Mouse (Mus musculus): ENCODE measurements around the gene Anapc16. TPM values are rescaled to one million over a fixed set of nuclear protein-coding genes. Genes with fewer than 3 reads are reported as not detected.
A peak's percentile ranks its signal among the peaks of the same experiment; 100 is the strongest.
"Not testable (repeated sequence)": the region's sequence is repeated elsewhere in the genome, so short reads cannot be mapped to it uniquely, and the experiment has no call there.

The Anapc16 gene
- polyA plus RNA-seq, 1 experiment from 2014 or later = 115 TPM

GRCm38 (mm10) chr10:60009115-60009514 is 6.2 kb upstream of the Anapc16 start:
- Histone ChIP-seq H3K27me3 (replicated peaks; ENCODE audit: control insufficient read depth, insufficient read depth, low read length) (no peaks in the 10 kb centered on the region), H3K9me3 (ENCODE audit: control insufficient read depth, low read length) (no peaks in the 10 kb centered on the region), H3K4me2 (ENCODE audit: low read length) (no peak overlapping the region), H3K4me3 (replicated peaks; ENCODE audit: low read length) (no peak overlapping the region), H3K4me1 (replicated peaks; ENCODE audit: control insufficient read depth, insufficient read depth, low read length) (no peaks in the 10 kb centered on the region), H3K27ac (ENCODE audit: low read length) (no peak overlapping the region), H3K9ac (replicated peaks; ENCODE audit: low read depth, low read length) (no peak overlapping the region), H3K36me3 (ENCODE audit: control insufficient read depth, insufficient read depth) (no peaks in the 10 kb centered on the region; the same call in 1 of the 2 replicates)
- no peak for ATAC-seq
- 88% methylated on average over 3 of the region's 3 CpGs for WGBS

GRCm38 (mm10) chr10:60005264-60005663 is 2.3 kb upstream of the Anapc16 start:
- Histone ChIP-seq H3K27me3 (replicated peaks; ENCODE audit: control insufficient read depth, insufficient read depth, low read length) (no peaks in the 10 kb centered on the region), H3K36me3 (ENCODE audit: control insufficient read depth, insufficient read depth) (no peaks in the 10 kb centered on the region), H3K4me1 (replicated peaks; ENCODE audit: control insufficient read depth, insufficient read depth, low read length) (peaks cover 16% of the 10 kb centered on the region), H3K9ac (replicated peaks; ENCODE audit: low read depth, low read length) (no peak overlapping the region), H3K9me3 (ENCODE audit: control insufficient read depth, low read length) (no peaks in the 10 kb centered on the region), H3K4me3 (replicated peaks; ENCODE audit: low read length) (no peak overlapping the region), H3K4me2 (ENCODE audit: low read length) (no peak overlapping the region), H3K27ac (ENCODE audit: low read length) (no peak overlapping the region)
- ATAC-seq = no peak
- WGBS = 61% methylated on average over 2 of the region's 2 CpGs

GRCm38 (mm10) chr10:60003847-60004246 is 912 bp upstream of the Anapc16 start:
- Histone ChIP-seq H3K4me1 (replicated peaks; ENCODE audit: control insufficient read depth, insufficient read depth, low read length) (peaks cover 16% of the 10 kb centered on the region), H3K4me2 (ENCODE audit: low read length) (peak overlapping the region; percentile 63), H3K4me3 (replicated peaks; ENCODE audit: low read length) (peak overlapping the region; percentile 67), H3K27me3 (replicated peaks; ENCODE audit: control insufficient read depth, insufficient read depth, low read length) (no peaks in the 10 kb centered on the region), H3K9ac (replicated peaks; ENCODE audit: low read depth, low read length) (peak overlapping the region; percentile 47), H3K36me3 (ENCODE audit: control insufficient read depth, insufficient read depth) (no peaks in the 10 kb centered on the region), H3K27ac (ENCODE audit: low read length) (peak overlapping the region; percentile 96), H3K9me3 (ENCODE audit: control insufficient read depth, low read length) (no peaks in the 10 kb centered on the region)
- ATAC-seq = no peak
- 71% methylated on average over 9 of the region's 9 CpGs for WGBS

GRCm38 (mm10) chr10:60003213-60003752 is 348 bp upstream of the Anapc16 start:
- under 1% methylated on average over 21 of the region's 21 CpGs for WGBS
- no peaks in the 10 kb centered on the region for H3K9me3 ChIP-seq (ENCODE audit: control insufficient read depth, low read length)
- H3K4me3 ChIP-seq (replicated peaks; ENCODE audit: low read length) = peak overlapping the region; percentile 67
- peaks cover 16% of the 10 kb centered on the region for H3K4me1 ChIP-seq (replicated peaks; ENCODE audit: control insufficient read depth, insufficient read depth, low read length)
- no peak for ATAC-seq
- H3K9ac ChIP-seq (replicated peaks; ENCODE audit: low read depth, low read length) = peak overlapping the region; percentile 47
- H3K27me3 ChIP-seq (replicated peaks; ENCODE audit: control insufficient read depth, insufficient read depth, low read length) = no peaks in the 10 kb centered on the region
- H3K36me3 ChIP-seq (ENCODE audit: control insufficient read depth, insufficient read depth) = no peaks in the 10 kb centered on the region
- H3K4me2 ChIP-seq (ENCODE audit: low read length) = peak overlapping the region; percentile 63
- peak overlapping the region; percentile 96 for H3K27ac ChIP-seq (ENCODE audit: low read length)

- H3K27ac ChIP-seq (ENCODE audit: low read length) = peak overlapping the region; percentile 96
These were observed 732 bp downstream of the Anapc16 start for GRCm38 (mm10) chr10:60002203-60002602.

GRCm38 (mm10) chr10:60001663-60002062 is 1.3 kb downstream of the Anapc16 start:
- not testable (repeated sequence) for H3K36me3 ChIP-seq (ENCODE audit: control insufficient read depth, insufficient read depth); H3K9ac ChIP-seq (replicated peaks; ENCODE audit: low read depth, low read length); H3K27ac ChIP-seq (ENCODE audit: low read length); H3K9me3 ChIP-seq (ENCODE audit: control insufficient read depth, low read length); ATAC-seq; H3K27me3 ChIP-seq (replicated peaks; ENCODE audit: control insufficient read depth, insufficient read depth, low read length); H3K4me3 ChIP-seq (replicated peaks; ENCODE audit: low read length)
- Histone ChIP-seq H3K4me1 (replicated peaks; ENCODE audit: control insufficient read depth, insufficient read depth, low read length) (peaks cover 16% of the 10 kb centered on the region), H3K4me2 (ENCODE audit: low read length) (peak overlapping the region; percentile 62)
- 84% methylated on average over 8 of the region's 8 CpGs for WGBS

More at GRCm38 (mm10) chr10:60002203-60002602, 732 bp downstream of the Anapc16 start:
- Histone ChIP-seq H3K4me1 (replicated peaks; ENCODE audit: control insufficient read depth, insufficient read depth, low read length) (peaks cover 16% of the 10 kb centered on the region), H3K4me3 (replicated peaks; ENCODE audit: low read length) (peak overlapping the region; percentile 67), H3K4me2 (ENCODE audit: low read length) (peak overlapping the region; percentile 62), H3K9ac (replicated peaks; ENCODE audit: low read depth, low read length) (peak overlapping the region; percentile 71), H3K9me3 (ENCODE audit: control insufficient read depth, low read length) (no peaks in the 10 kb centered on the region), H3K36me3 (ENCODE audit: control insufficient read depth, insufficient read depth) (no peaks in the 10 kb centered on the region), H3K27me3 (replicated peaks; ENCODE audit: control insufficient read depth, insufficient read depth, low read length) (no peaks in the 10 kb centered on the region)
- no peak for ATAC-seq
- WGBS = 3% methylated on average over 12 of the region's 12 CpGs

- WGBS = 96% methylated on average over 3 of the region's 3 CpGs
- H3K9ac ChIP-seq (replicated peaks; ENCODE audit: low read depth, low read length) = no peak overlapping the region
- no peak overlapping the region for H3K4me2 ChIP-seq (ENCODE audit: low read length)
- H3K9me3 ChIP-seq (ENCODE audit: control insufficient read depth, low read length) = no peaks in the 10 kb centered on the region
- H3K4me1 ChIP-seq (replicated peaks; ENCODE audit: control insufficient read depth, insufficient read depth, low read length) = peaks cover 16% of the 10 kb centered on the region
- no peak overlapping the region for H3K27ac ChIP-seq (ENCODE audit: low read length)
- H3K36me3 ChIP-seq (ENCODE audit: control insufficient read depth, insufficient read depth) = 0 out of 2 replicates have a peak, but pooled peaks cover 3% of the 10 kb centered on the region
- no peaks in the 10 kb centered on the region for H3K27me3 ChIP-seq (replicated peaks; ENCODE audit: control insufficient read depth, insufficient read depth, low read length)
- no peak for ATAC-seq
- no peak overlapping the region for H3K4me3 ChIP-seq (replicated peaks; ENCODE audit: low read length)
These were observed 3.9 kb downstream of the Anapc16 start for GRCm38 (mm10) chr10:59999057-59999456.

GRCm38 (mm10) chr10:59997591-59997990 is 5.3 kb downstream of the Anapc16 start:
- peaks cover 10% of the 10 kb centered on the region for H3K4me1 ChIP-seq (replicated peaks; ENCODE audit: control insufficient read depth, insufficient read depth, low read length)
- no peak overlapping the region for H3K4me2 ChIP-seq (ENCODE audit: low read length)

GRCm38 (mm10) chr10:59995889-59996288 is 7.0 kb downstream of the Anapc16 start:
- Histone ChIP-seq H3K4me2 (ENCODE audit: low read length) (no peak overlapping the region), H3K27me3 (replicated peaks; ENCODE audit: control insufficient read depth, insufficient read depth, low read length) (no peaks in the 10 kb centered on the region), H3K9ac (replicated peaks; ENCODE audit: low read depth, low read length) (no peak overlapping the region), H3K36me3 (ENCODE audit: control insufficient read depth, insufficient read depth) (0 out of 2 replicates have a peak, but pooled peaks cover 3% of the 10 kb centered on the region), H3K4me3 (replicated peaks; ENCODE audit: low read length) (no peak overlapping the region), H3K4me1 (replicated peaks; ENCODE audit: control insufficient read depth, insufficient read depth, low read length) (peaks cover under 1% of the 10 kb centered on the region; the same call in 1 of the 2 replicates), H3K9me3 (ENCODE audit: control insufficient read depth, low read length) (no peaks in the 10 kb centered on the region), H3K27ac (ENCODE audit: low read length) (no peak overlapping the region)
- 97% methylated on average over 6 of the region's 6 CpGs for WGBS
- ATAC-seq = no peak

More at GRCm38 (mm10) chr10:59997591-59997990, 5.3 kb downstream of the Anapc16 start:
- ATAC-seq = no peak
- Histone ChIP-seq H3K27me3 (replicated peaks; ENCODE audit: control insufficient read depth, insufficient read depth, low read length) (no peaks in the 10 kb centered on the region), H3K27ac (ENCODE audit: low read length) (no peak overlapping the region), H3K9ac (replicated peaks; ENCODE audit: low read depth, low read length) (no peak overlapping the region), H3K36me3 (ENCODE audit: control insufficient read depth, insufficient read depth) (0 out of 2 replicates have a peak, but pooled peaks cover 3% of the 10 kb centered on the region), H3K4me3 (replicated peaks; ENCODE audit: low read length) (no peak overlapping the region), H3K9me3 (ENCODE audit: control insufficient read depth, low read length) (no peaks in the 10 kb centered on the region)
- WGBS = 14% methylated on average over 7 of the region's 7 CpGs

All from forebrain, embryonic 16.5 days (tissue).